Mouse (Mus musculus): ENCODE results near the gene Klf1.

DNA sequence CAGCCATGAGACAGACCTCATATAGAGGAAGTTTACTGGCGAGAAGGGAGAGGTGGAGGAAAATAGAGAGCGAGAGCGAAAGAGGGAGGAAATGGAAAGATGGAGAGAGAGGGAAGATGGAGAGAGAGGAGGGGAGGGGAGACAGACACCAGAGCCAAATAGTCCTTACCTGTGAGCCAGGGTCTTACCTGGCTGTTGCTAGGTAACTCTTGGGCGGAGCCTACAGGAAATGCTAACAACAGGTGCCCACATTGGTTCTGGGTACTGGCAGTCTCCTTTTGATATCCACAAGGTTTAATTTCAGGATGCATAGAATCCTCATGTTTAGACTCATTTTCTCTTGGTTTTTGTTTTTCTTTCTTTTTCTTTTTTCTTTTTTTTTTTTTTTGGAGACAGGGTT is 28.7 kb upstream of the Klf1 start:
- no peak for TF ChIP-seq TCF3 (IDR thresholded peaks at IDR 0.05; ENCODE audit: insufficient read length, low read depth)
- TF ChIP-seq POLR2A (IDR thresholded peaks at IDR 0.05; ENCODE audit: insufficient read length, low read depth): no peak
- no peak for TF ChIP-seq MAX (IDR thresholded peaks at IDR 0.05; ENCODE audit: low read depth)
- TF ChIP-seq E2F4 (IDR thresholded peaks at IDR 0.05; ENCODE audit: insufficient read depth): no peak
- TF ChIP-seq SRF (IDR thresholded peaks at IDR 0.05; ENCODE audit: control insufficient read depth, insufficient read length, low read depth): no peak
- TF ChIP-seq USF1 (IDR thresholded peaks at IDR 0.05; ENCODE audit: low read depth): no peak
- no peak for TF ChIP-seq MYOD1 (IDR thresholded peaks at IDR 0.05; ENCODE audit: control insufficient read depth in 1 of 3, insufficient read length in 2 of 3, low read depth in 2 of 3)
- TF ChIP-seq POLR2AphosphoS2 (IDR thresholded peaks at IDR 0.05; ENCODE audit: insufficient read length, low read depth): no peak
- no peak for TF ChIP-seq MYOG (IDR thresholded peaks at IDR 0.05; ENCODE audit: control insufficient read depth in 1 of 3, insufficient read depth in 1 of 3, insufficient read length in 2 of 3, low read depth in 2 of 3)
